Mouse (Mus musculus) adrenal gland, postnatal 4 days (tissue): ENCODE measurements around the gene Slc6a16. TPM values are rescaled to one million over a fixed set of nuclear protein-coding genes. Genes with fewer than 3 reads are reported as not detected.
"Not testable (repeated sequence)": the region's sequence is repeated elsewhere in the genome, so short reads cannot be mapped to it uniquely, and the experiment has no call there.

Source experiments
- DNase-seq, 2 experiments: peaks; one replicate each; pipeline ENCODE4 v3.0.0; 2021 to 2022; ENCODE audit warnings: low spot score in 2 of 2, mixed read lengths in 2 of 2
- total RNA-seq, 2 experiments: library from RNA; stranded (reverse); gene quantifications; 2 replicates each; pipeline ENCODE4 v1.2.3; 2021

Slc6a16 gene
- total RNA-seq, 2 experiments from 2014 or later, result 0.28 TPM; not detected in 1

DNA sequence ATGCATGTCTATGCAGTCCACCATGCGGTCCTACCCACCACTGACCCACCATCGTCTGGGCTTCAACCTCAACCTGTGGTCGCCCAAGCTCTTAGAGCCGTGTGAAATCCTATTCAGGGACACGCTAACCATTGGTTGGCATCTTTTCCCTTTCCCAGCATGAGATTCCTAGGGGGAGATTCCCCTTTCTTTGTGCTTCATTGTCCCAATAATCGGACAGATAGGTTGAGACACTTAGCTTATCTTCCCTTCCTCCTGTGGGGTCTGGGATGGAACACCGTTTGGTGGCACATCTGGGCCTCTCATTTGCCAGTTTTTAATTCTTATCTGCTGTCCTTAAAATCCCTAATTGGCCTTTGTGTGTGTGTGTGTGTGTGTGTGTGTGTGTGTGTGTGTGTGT lies 776 bp upstream of the Slc6a16 start:
- no peak for DNase-seq

DNA sequence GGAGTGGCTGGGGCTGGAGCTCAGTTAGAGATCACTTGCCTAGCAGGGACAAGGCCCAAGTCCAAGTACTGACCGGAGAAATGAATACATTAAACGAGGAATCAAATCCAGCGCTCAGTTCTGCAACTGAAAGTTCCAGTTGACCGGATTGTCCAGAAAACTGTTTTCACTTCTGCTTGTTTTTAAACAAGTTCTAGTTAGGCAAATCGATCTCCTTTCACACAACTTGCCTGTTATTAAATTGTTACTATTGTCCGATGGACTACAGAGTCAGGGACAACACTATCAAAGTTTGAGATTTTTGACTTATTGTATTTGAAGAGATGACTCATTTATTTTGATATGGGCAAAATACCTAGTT lies 484 bp downstream of the Slc6a16 start:
- no peak for DNase-seq

- DNase-seq, result no peak
Measured at GRCm38 (mm10) chr7:45247666-45248065, 6.8 kb downstream of the Slc6a16 start.

DNA sequence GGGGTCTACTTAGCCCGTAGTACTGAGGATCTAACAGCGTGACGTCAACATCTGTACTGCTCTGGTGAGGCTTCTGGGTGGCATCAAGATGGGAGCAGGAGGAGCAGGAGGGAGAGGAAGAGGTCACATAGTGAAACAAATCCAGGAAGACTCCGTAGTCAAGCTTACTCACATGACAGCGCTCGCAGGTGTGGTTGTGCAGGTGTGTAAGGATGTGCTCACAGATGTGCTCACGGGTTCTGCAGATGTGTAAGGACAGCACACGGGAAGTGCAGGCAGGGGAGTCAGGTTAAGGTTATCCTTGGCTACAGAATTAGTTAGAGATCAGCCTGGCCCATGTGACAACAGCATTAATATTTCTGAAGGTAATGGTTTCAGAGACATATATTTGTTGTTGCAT lies 12.9 kb downstream of the Slc6a16 start:
- DNase-seq, result no peak

- DNase-seq, result not testable (repeated sequence)
Measured at GRCm38 (mm10) chr7:45255822-45256221, 14.9 kb downstream of the Slc6a16 start.

DNA sequence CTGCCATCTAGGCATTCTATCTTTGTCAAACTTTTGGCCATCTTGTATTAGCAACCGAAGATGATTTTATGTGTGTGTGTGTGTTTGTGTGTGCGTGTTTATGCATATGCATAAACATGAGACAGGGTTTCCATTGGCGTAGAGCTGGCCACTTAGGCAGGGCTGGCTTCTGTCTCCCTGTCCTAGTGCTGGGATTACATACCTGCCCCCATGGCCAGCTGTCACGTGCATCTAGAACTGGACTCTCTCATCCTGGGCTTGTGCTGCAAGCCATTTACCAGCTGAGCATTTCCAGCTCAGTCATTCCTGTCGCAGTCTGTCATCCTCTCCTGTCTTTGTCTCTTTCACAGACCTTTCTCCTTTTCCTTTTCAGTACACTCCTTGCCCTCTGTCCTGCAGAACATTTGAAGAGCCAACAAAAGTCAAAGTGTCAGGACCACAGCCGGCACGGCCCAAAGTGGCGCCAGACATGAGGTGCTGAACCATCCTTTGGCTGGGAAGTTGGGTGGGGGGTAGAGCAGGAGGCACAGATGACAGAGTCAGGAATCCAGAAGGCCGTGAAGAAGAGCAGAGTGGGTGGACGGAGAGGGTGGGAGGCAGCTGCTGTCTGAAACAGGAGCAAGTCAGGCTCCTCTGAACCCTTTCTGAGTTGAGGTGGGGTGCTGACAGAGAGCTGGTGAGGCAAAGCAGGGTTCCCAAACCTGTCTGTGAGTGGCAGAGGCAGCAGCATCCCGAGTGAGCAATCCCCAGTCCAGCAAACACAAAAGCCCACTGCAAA lies 16.4 kb downstream of the Slc6a16 start:
- DNase-seq, result no peak

GRCm38 (mm10) chr7:45259281-45259680 lies 18.4 kb downstream of the Slc6a16 start:
- no peak for DNase-seq

DNA sequence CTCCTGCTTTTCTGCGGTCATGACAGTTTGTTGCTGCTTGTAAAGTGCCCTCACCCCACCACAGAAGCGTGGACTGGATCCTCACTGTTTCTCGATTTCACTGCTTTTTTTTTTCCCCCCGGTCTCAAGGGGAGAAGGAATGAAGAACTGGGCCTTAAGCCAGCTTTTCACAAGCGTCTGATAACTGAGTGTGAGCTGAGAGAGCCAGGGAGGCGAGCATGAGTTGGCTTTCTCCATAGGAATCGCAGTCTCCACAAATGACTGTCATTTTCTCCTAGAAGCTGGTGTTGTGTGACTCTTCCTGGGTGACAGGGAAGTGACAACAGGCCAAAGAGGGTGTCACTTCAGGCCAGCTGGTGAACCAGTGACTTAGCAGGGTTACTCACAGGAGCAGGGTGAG lies 21.4 kb downstream of the Slc6a16 start:
- DNase-seq, result no peak

DNA sequence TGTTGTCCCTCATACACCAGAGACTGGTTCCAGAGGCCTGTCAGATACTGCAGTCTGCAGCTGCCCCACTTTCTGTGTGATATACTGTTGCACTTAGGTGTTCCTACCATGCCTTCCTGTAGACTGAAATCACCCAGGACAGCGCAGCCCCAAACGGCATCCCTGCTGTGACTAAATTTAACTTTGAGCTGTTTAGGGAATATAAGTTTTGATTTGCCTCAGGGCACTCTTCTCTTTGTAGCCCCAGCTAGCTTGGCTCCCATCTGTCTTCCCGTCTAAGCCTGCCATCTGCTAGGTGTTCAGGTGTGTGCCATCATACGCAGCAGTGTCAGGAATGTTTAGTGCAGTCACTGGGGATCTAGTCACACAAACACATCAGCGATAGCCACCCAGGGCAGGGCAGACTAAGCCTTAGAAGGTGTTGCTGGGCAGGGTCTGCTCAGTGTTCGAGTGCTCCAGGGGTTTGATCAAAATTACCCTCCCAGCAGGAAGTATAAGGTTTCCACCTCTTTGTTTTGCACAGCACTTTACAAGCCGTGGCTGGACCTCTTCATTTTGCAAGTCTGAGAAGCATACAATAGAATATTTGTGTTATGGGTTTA lies 22.2 kb downstream of the Slc6a16 start:
- DNase-seq, result no peak

DNA sequence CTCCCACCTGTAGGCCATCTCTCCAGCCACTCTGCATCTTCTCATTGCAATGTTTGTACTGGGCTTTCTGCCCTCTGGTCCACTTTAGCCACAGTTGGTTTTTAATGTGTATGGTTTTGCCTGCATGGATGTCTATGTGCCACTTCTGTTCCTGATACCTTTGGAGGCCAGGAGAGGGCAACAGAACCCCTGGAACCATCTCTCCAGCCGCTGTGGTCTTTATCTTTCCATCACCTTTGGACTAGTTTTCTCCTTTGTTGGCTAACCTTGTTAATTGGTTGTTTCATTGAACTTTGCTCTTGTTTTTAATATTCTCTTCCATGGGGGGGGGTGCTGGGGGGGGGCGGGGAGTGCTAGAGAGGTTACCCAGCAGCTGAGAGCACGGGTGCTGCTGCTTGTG lies 23.5 kb downstream of the Slc6a16 start:
- DNase-seq, result no peak

DNA sequence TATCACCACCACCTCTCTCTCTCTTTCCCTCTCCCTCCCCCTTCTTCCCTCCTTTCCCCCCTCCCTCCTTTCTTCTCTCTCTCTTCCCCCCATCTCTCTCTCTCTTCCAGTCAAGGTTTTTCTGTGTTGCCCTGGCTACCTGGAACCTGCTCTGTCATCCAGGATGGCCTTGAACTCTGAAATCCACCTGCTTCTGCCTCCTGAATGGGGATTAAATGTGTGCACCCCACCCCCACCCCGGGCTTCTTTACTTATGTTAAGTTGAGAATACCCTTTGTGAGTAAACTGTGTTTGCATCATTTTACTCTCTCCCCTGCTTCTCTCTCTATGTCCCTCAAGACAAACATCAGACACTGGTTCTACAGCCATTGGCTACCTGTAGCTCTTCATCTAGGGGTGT lies 24.6 kb downstream of the Slc6a16 start:
- DNase-seq, result no peak

- no peak for DNase-seq
Measured at GRCm38 (mm10) chr7:45272786-45273412, 32.0 kb downstream of the Slc6a16 start.

GRCm38 (mm10) chr7:45273672-45274071 lies 32.8 kb downstream of the Slc6a16 start:
- DNase-seq, result no peak

GRCm38 (mm10) chr7:45277136-45277760 lies 36.4 kb downstream of the Slc6a16 start, which contains the start of gene Slc6a21:
Gene Slc6a21, plus strand, starts transcription at chr7:45277513.
- peak; percentile 52 to 57 for DNase-seq

DNA sequence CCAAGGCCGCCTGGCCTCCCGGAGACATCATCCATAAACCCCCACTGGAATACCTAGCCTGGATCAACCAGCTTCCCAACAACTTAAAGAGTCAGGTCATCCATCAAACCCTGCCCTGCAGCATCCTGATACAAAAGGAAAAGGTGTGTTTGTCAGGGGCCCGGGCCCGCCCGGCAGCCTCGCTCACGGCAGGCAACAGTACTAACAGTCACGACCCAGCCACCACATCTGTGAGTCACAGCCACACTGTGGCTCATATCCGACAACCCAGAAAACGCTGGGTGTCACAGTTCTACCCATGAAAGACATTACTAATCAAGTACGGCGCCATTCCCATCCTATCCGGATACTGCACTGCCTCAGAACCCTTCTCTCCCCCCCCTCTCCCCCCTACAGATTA lies 45.6 kb downstream of the Slc6a16 start:
- no peak for DNase-seq

GRCm38 (mm10) chr7:45296626-45297025 lies 55.7 kb downstream of the Slc6a16 start:
- DNase-seq, result no peak

GRCm38 (mm10) chr7:45297563-45297962 lies 56.7 kb downstream of the Slc6a16 start:
- DNase-seq, result no peak

GRCm38 (mm10) chr7:45299752-45300151 lies 58.9 kb downstream of the Slc6a16 start:
- no peak for DNase-seq

- DNase-seq, result peak; percentile 15 to 39
Measured at GRCm38 (mm10) chr7:45300270-45300669, 59.4 kb downstream of the Slc6a16 start.

GRCm38 (mm10) chr7:45302626-45303025 lies 61.7 kb downstream of the Slc6a16 start:
- no peak for DNase-seq

GRCm38 (mm10) chr7:45304869-45305268 lies 64.0 kb downstream of the Slc6a16 start:
- no peak for DNase-seq

- peak; percentile 19 to 59 for DNase-seq
Measured at GRCm38 (mm10) chr7:45305275-45305674, 64.4 kb downstream of the Slc6a16 start.
